Mouse (Mus musculus) olfactory bulb, adult 2 months (tissue): Measurements from ENCODE around the gene F2r.

Source experiments
- CTCF ChIP-seq: fragments of 200-500 bp; IDR thresholded peaks from 2 replicates; pipeline ENCODE4 v1.5.1; 2012; ENCODE audit warnings: low read depth, mild to moderate bottlenecking, low read length, moderate library complexity; ENCODE audit not compliant: insufficient read depth
- POLR2A ChIP-seq: fragments of 200-500 bp; IDR thresholded peaks from 2 replicates; pipeline ENCODE4 v1.6.1; 2012; ENCODE audit warnings: mild to moderate bottlenecking, low read depth, low read length, moderate library complexity; ENCODE audit not compliant: insufficient read depth

DNA sequence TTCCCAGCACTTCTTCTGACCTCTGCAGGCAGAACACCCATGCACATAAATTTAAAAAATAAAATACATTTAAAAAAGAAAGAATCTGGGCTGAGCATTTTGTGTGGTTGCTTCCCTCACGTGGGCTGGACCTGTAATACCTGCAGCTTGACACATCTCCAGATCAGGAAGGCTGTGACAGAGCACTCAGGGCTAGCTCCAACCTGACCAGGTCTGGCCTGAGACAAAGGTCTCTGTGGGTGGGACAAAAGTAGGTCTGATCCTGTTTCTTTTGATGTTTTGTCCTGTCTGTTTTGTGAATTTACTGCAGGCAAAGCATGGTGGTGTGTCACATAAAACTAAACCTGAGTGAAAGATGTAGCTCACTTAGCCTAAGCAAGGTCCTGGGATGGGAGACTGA lies 36.4 kb downstream of the F2r start:
- no peak for TF ChIP-seq POLR2A
- no peak for TF ChIP-seq CTCF
